Mouse (Mus musculus) hindbrain, embryonic 16.5 days (tissue): ENCODE data around the gene D430019H16Rik. TPM values are rescaled to one million over a fixed set of nuclear protein-coding genes. Genes with fewer than 3 reads are reported as not detected.

Experiments
- ATAC-seq: fragments of 200-750 bp; cut with Nextera tagmentation; 2 replicates; pipeline ENCODE4 v1.8.0; 2017; ENCODE audit warnings: moderate TSS enrichment, moderate library complexity
- H3K27ac ChIP-seq: fragments of 300-500 bp; sonication (generic); 2 replicates; pipeline ENCODE4 v1.5.1; 2014; ENCODE audit warnings: low read depth, mild to moderate bottlenecking, control low read depth, low read length, moderate library complexity
- H3K27me3 ChIP-seq: fragments of 300-500 bp; sonication (generic); replicated peaks from 2 replicates; pipeline ENCODE4 v1.6.1; 2014; ENCODE audit warnings: low read length; ENCODE audit not compliant: control insufficient read depth, insufficient read depth
- H3K36me3 ChIP-seq: fragments of 300-500 bp; sonication (generic); 2 replicates; pipeline ENCODE4 v1.6.1; 2014; ENCODE audit warnings: mild to moderate bottlenecking, low read length, moderate library complexity, mixed read lengths; ENCODE audit not compliant: control insufficient read depth, insufficient read depth
- H3K4me1 ChIP-seq: fragments of 300-500 bp; sonication (generic); 2 replicates; pipeline ENCODE4 v1.6.1; 2014; ENCODE audit warnings: low read depth, low read length; ENCODE audit not compliant: control insufficient read depth, insufficient read depth
- H3K4me2 ChIP-seq: fragments of 300-500 bp; sonication (generic); 2 replicates; pipeline ENCODE4 v1.6.1; 2014; ENCODE audit warnings: mild to moderate bottlenecking, low read length, control low read depth, moderate library complexity
- H3K4me3 ChIP-seq: fragments of 300-500 bp; sonication (generic); 2 replicates; pipeline ENCODE4 v1.5.1; 2014; ENCODE audit warnings: mild to moderate bottlenecking, low read length, control low read depth, moderate library complexity
- H3K9ac ChIP-seq: fragments of 300-500 bp; sonication (generic); 2 replicates; pipeline ENCODE4 v1.6.1; 2014; ENCODE audit warnings: low read depth, mild to moderate bottlenecking, control low read depth, low read length, moderate library complexity
- H3K9me3 ChIP-seq: fragments of 300-500 bp; sonication (generic); 2 replicates; pipeline ENCODE4 v1.6.1; 2014; ENCODE audit warnings: mild to moderate bottlenecking, low read length, moderate library complexity; ENCODE audit not compliant: control insufficient read depth
- WGBS: fragments of 180-500 bp; shearing (Covaris S2); extraction: QIAGEN DNeasy Blood & Tissue Kit; methylation state at CpG from one replicate; pipeline ENCODE4 v1.1.7; 2014; 5-methylcytosine and 5-hydroxymethylcytosine counted together
- polyA plus RNA-seq: library from polyadenylated mRNA; unstranded; fragments of >200 nt; fragmentation: Nextera tagmentation; extraction: Ambion mirVana; gene quantifications from 2 replicates; pipeline ENCODE4 v1.2.1, GENCODE M21; 2015

The D430019H16Rik gene
- polyA plus RNA-seq, 1 experiment from 2014 or later = 10.8 TPM

DNA sequence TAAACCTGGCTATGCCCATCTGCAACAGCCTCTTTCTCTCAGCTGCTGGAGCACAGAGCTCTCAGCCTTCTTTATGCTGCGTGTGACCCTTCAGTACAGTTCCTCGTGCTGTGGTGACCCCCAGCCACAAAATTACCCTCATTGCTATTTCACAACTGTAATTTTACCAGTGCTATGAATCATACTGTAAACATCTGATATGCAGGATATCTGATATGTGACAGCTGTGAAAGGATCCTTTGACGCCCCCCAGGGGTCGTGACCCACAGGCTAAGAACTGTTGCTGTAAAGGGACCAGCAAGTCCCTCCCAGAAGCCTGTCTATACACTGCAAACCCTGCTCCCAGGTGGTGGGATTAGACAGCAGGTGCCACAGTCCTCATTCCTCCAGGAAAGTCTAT, 45.2 kb downstream of the D430019H16Rik start:
- 71% methylated on average over 4 of the region's 4 CpGs for WGBS
- Histone ChIP-seq H3K4me3 (no peak overlapping the region), H3K27me3 (no peaks in the 10 kb centered on the region), H3K4me1 (no peaks in the 10 kb centered on the region; the same call in 1 of the 2 replicates), H3K9me3 (no peaks in the 10 kb centered on the region), H3K36me3 (no peaks in the 10 kb centered on the region), H3K9ac (no peak overlapping the region), H3K27ac (no peak overlapping the region), H3K4me2 (no peak overlapping the region)
- no peak for ATAC-seq

DNA sequence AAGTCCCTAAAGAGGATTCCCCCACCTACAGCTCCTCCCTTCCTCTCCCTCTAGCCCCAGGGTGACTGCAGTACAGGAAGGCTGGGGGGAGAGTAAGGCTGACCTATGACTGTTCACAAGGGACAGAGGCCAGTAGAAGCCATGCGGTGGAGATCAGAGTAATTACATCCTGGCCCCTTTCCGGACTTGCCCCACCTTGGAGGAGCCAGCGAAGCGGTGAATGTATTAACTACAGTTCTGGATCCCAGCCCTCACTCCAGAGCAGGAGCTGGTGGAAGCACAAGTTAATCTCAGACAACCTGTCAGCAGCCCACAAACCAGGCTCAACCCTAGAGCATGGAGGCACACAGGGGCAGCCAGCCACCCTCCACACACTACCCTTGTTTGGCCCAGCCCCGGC, 47.3 kb downstream of the D430019H16Rik start:
- no peaks in the 10 kb centered on the region for H3K9me3 ChIP-seq
- H3K9ac ChIP-seq = no peak overlapping the region
- no peaks in the 10 kb centered on the region for H3K36me3 ChIP-seq
- H3K4me3 ChIP-seq = no peak overlapping the region
- no peak overlapping the region for H3K4me2 ChIP-seq
- ATAC-seq = no peak
- WGBS = 63% methylated on average over 5 of the region's 5 CpGs
- no peak overlapping the region; the same call in 1 of the 2 replicates for H3K27ac ChIP-seq
- H3K27me3 ChIP-seq = no peaks in the 10 kb centered on the region
- H3K4me1 ChIP-seq = no peaks in the 10 kb centered on the region; the same call in 1 of the 2 replicates

DNA sequence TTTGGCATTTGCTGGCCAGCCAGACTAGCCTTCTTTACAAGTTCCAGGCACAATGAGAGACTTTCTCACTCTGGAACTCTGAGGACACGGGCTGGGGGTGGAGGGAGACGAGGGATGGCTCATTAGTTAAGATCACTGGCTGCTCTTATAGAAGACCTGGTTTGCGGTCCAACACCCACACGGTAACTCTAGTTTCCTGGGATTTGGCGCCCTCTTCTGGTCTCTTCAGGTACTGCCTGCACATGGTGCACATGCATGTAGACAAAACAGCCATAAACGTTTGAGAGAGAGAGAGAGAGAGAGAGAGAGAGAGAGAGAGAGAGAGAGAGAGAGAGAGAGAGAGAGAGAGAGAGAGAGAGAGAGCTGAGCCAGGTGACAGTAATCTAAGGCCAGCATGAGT, 51.1 kb downstream of the D430019H16Rik start:
- Histone ChIP-seq H3K27ac (no peak overlapping the region), H3K9ac (no peak overlapping the region), H3K4me2 (no peak overlapping the region), H3K27me3 (no peaks in the 10 kb centered on the region), H3K36me3 (no peaks in the 10 kb centered on the region), H3K4me3 (no peak overlapping the region), H3K9me3 (no peaks in the 10 kb centered on the region), H3K4me1 (no peaks in the 10 kb centered on the region; the same call in 1 of the 2 replicates)
- no peak for ATAC-seq
- WGBS = 59% methylated on average over 6 of the region's 6 CpGs

DNA sequence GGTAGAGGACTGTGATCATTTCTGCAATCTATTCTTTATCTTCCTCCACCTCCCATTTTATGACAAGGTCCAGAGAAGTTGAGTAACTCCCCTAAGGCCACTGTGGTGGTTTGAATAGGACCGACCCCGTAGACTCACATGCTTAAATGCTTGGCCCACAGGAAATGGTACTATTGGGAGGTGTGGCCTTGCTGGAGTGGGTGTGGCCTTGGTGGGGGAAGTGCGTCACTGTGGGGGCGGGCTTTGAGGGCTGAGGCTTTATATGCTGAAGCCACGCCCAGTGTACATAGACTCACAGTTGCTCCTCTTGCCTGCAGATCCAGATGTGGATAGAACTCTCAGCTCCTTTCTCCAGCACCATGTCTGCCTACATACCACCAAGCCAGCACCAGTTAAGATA, 57.5 kb downstream of the D430019H16Rik start:
- Histone ChIP-seq H3K27ac (no peak overlapping the region), H3K9ac (no peak overlapping the region), H3K9me3 (no peaks in the 10 kb centered on the region), H3K4me2 (no peak overlapping the region), H3K4me1 (no peaks in the 10 kb centered on the region), H3K27me3 (no peaks in the 10 kb centered on the region), H3K4me3 (no peak overlapping the region), H3K36me3 (no peaks in the 10 kb centered on the region)
- WGBS = 93% methylated on average over 5 of the region's 5 CpGs
- ATAC-seq = no peak

DNA sequence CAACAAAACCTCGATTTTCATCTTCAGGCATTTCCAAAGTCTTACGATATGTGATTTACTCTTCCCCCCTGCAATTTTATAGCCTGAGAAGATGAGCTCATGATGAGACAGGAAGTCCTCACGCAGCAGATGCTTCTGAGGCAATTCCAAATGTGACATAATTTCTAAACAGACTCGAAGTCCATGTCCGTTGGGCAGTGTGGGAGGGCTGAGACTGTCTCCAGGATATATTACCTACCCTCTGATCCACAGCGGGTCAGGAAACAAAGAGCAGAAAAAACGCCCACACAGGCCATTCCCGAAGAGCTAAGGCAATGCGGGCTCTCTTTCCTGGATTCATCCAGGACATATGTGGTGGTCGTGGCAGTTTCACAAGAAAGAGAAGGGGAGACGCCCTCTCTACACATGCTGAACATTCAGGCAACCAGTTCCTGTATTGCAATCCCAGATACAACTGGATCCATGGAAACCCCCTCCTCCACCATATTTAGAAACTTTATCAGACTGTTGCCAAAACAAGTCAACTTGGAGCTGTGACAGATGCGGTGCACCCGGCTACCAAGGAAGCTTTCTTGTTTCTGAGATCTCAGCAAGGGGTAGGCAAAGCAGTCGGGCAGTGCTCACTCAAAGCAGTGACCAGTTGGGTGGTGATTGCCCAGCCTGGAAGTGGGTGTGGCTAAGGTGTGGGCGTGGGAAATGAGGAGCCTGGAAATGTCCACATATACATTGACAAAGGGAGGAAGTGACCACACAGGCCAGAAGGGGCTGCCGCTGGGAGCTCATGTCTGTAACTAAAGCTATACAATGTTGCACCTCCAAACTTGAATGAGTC, 58.2 kb downstream of the D430019H16Rik start:
- WGBS = 74% methylated on average over 16 of the region's 16 CpGs
- Histone ChIP-seq H3K4me1 (no peaks in the 10 kb centered on the region), H3K27ac (no peak overlapping the region), H3K9ac (no peak overlapping the region), H3K4me2 (no peak overlapping the region), H3K9me3 (no peaks in the 10 kb centered on the region), H3K27me3 (no peaks in the 10 kb centered on the region), H3K36me3 (no peaks in the 10 kb centered on the region), H3K4me3 (no peak overlapping the region)
- ATAC-seq = no peak

DNA sequence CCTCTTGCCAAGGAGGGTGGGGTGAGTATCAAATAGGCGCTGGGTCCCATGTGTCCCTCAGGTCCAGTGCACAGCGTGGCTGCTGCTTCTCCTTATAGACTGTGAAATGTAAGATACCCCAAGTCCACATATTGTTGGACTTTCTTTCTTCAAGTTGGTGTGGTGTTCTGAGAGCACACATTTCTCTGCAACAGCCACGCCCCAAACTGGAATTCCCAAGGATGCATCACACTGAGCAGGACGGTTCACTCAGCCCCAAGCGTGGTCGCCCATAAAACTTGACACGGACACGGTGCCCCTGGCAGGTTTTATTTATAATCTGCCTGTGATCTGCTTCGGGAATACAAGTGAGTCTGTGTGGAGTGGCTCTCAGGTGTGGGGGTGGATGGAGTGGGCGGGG, 60.5 kb downstream of the D430019H16Rik start:
- no peak overlapping the region for H3K4me2 ChIP-seq
- H3K27me3 ChIP-seq = no peaks in the 10 kb centered on the region
- no peak overlapping the region for H3K4me3 ChIP-seq
- no peaks in the 10 kb centered on the region for H3K4me1 ChIP-seq
- no peak overlapping the region for H3K9ac ChIP-seq
- ATAC-seq = no peak
- H3K36me3 ChIP-seq = no peaks in the 10 kb centered on the region
- H3K27ac ChIP-seq = no peak overlapping the region
- WGBS = 84% methylated on average over 10 of the region's 10 CpGs
- H3K9me3 ChIP-seq = no peaks in the 10 kb centered on the region

DNA sequence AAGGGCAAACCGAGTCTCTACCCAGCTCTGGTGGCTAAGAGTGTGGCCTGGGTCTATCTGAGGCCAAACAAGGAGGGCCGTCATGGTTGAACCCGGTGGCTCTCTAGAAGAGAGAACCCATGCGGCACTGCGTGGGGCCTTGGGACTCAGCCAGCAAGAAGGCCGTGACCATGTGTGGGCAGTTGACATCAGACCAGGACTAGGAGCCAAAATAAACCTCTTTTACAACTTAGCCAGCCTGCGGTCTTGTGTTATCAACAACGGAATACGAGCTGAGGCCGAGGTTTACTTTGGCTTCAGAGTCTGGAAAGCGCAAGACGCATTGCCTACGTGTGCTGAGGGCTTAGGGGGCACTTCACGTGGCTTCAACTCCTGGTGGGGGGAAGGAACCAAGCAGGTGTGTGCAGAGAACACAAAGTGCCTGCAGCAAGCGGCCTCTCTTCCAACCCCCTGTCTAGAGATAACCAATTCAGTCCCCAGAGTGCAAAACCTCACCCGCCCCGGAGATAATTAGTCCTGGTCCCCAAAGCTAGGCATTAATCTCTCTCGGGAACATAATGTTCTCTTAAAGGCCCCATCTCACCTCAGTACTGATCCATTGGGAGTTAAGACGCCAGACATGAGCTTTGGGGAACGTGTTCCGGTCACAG, 63.5 kb downstream of the D430019H16Rik start:
- Histone ChIP-seq H3K9me3 (no peaks in the 10 kb centered on the region; the same call in 1 of the 2 replicates), H3K36me3 (no peaks in the 10 kb centered on the region), H3K9ac (no peak overlapping the region), H3K27ac (no peak overlapping the region), H3K4me1 (no peaks in the 10 kb centered on the region), H3K4me2 (no peak overlapping the region), H3K27me3 (no peaks in the 10 kb centered on the region), H3K4me3 (no peak overlapping the region)
- ATAC-seq = no peak
- 82% methylated on average over 21 of the region's 21 CpGs for WGBS

DNA sequence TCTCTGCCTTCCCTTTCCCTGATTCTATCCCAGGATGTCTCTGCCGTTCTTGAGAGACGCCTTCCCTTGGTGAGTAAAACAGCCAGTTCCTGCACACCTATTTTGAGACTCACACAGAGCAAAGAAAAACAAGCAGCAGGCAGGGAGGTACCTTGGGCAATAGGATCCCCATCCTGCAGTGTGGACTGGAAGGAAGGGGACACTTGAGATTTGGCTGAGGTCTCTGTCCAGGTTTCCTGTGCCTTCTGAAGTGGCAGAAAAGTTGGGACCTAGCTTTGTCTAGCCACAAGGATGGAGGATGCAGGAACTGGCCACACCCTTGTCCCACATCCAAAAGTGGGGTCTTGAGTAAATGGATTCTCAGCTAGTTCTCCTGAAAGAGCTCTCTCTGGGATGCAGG, 66.2 kb downstream of the D430019H16Rik start:
- Histone ChIP-seq H3K27me3 (no peaks in the 10 kb centered on the region), H3K4me3 (no peak overlapping the region), H3K36me3 (no peaks in the 10 kb centered on the region), H3K4me2 (no peak overlapping the region), H3K9ac (no peak overlapping the region), H3K9me3 (no peaks in the 10 kb centered on the region; the same call in 1 of the 2 replicates), H3K27ac (no peak overlapping the region), H3K4me1 (no peaks in the 10 kb centered on the region)
- WGBS = 95% methylated on average over 2 of the region's 2 CpGs
- no peak for ATAC-seq

DNA sequence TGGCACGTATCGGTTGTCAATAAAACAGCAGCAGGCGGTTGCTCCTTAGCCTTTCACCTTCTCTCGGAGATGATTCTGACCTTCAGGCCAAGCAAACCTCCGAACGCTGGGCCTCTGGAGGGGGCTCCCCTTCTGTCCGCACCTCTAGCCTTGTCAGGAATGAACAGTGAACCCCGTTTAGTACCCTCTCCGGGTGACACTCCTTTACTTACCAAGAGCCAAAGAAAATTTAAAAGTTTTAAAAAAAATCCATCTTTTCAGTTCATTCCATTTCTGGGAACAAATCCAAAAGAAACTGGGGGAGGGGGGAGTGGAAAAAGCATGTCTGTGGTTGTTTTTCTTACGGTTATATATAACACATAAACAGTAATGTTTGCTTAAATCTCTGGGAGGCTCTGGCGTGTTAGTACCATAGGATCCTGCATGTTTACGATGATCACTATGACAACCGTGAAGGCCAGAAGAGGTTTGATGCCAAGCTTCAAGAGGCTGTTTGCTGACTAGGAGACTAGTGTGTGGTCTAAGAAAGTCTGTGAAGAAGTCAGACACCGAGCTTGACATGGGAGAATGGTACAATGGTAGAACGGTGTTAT, 67.6 kb downstream of the D430019H16Rik start:
- no peak overlapping the region for H3K4me3 ChIP-seq
- H3K27me3 ChIP-seq = no peaks in the 10 kb centered on the region
- H3K9me3 ChIP-seq = no peaks in the 10 kb centered on the region; the same call in 1 of the 2 replicates
- no peak overlapping the region for H3K9ac ChIP-seq
- 66% methylated on average over 15 of the region's 15 CpGs for WGBS
- H3K27ac ChIP-seq = no peak overlapping the region
- no peaks in the 10 kb centered on the region for H3K4me1 ChIP-seq
- H3K36me3 ChIP-seq = no peaks in the 10 kb centered on the region
- ATAC-seq = no peak
- H3K4me2 ChIP-seq = no peak overlapping the region
